Mouse (Mus musculus) mouse embryonic stem cell (cell line): ENCODE data around the gene AI597479.

ENCODE experiments used
- in situ Hi-C, 2 experiments: fragments of 300-500 bp; cut with MboI; formaldehyde crosslinking; loops; 1 replicate in 1 of 2; 3 replicates in 1 of 2; pipeline ENCODE4 v1.14.3; 2019 to 2020; ENCODE audit warnings: low sequenced_read_pairs in 2 of 2, low pct_unique_long_range_greater_than_20kb in 1 of 2, mixed read lengths in 1 of 2; ENCODE audit not compliant: unreplicated experiment in 1 of 2

Gene AI597479

GRCm38 (mm10) chr1:43098031-43098984, at the start of gene AI597479, which contains the start of gene Tgfbrap1:
AI597479 (plus strand) TSS chr1:43098710.
Tgfbrap1 (minus strand) TSS chr1:43098637.
- in situ Hi-C loops, result no loop called here

GRCm38 (mm10) chr1:43051903-43052302, 46.6 kb upstream of the AI597479 start:
- in situ Hi-C loops, result loop anchor here in 1 of 2 experiments (10.0 kb wide), 1 partner anchor 127 kb away; no protein-coding TSS in a partner anchor

- in situ Hi-C loops, result no loop called here
Measured at GRCm38 (mm10) chr1:43065615-43066310, 32.7 kb upstream of the AI597479 start.

- in situ Hi-C loops, result no loop called here
Measured at GRCm38 (mm10) chr1:43066573-43066972, 31.9 kb upstream of the AI597479 start.

GRCm38 (mm10) chr1:43067551-43067950, 31.0 kb upstream of the AI597479 start:
- in situ Hi-C loops, result no loop called here

- in situ Hi-C loops, result no loop called here
Measured at GRCm38 (mm10) chr1:43070726-43071125, 27.8 kb upstream of the AI597479 start.

- in situ Hi-C loops, result no loop called here
Measured at GRCm38 (mm10) chr1:43072028-43072427, 26.5 kb upstream of the AI597479 start.

- in situ Hi-C loops, result no loop called here
Measured at GRCm38 (mm10) chr1:43072561-43072960, 25.9 kb upstream of the AI597479 start.

- in situ Hi-C loops, result no loop called here
Measured at GRCm38 (mm10) chr1:43074791-43075190, 23.7 kb upstream of the AI597479 start.

GRCm38 (mm10) chr1:43078124-43078523, 20.4 kb upstream of the AI597479 start:
- in situ Hi-C loops, result no loop called here

- in situ Hi-C loops, result no loop called here
Measured at GRCm38 (mm10) chr1:43082946-43083345, 15.6 kb upstream of the AI597479 start.

- in situ Hi-C loops, result no loop called here
Measured at GRCm38 (mm10) chr1:43090418-43090817, 8.1 kb upstream of the AI597479 start.

GRCm38 (mm10) chr1:43091306-43092055, 7.0 kb upstream of the AI597479 start:
- in situ Hi-C loops, result no loop called here

- in situ Hi-C loops, result no loop called here
Measured at GRCm38 (mm10) chr1:43092056-43093015, 6.2 kb upstream of the AI597479 start.

- in situ Hi-C loops, result no loop called here
Measured at GRCm38 (mm10) chr1:43094206-43094605, 4.3 kb upstream of the AI597479 start.

- in situ Hi-C loops, result no loop called here
Measured at GRCm38 (mm10) chr1:43108729-43109128, 10.2 kb downstream of the AI597479 start.

- in situ Hi-C loops, result no loop called here
Measured at GRCm38 (mm10) chr1:43110556-43110955, 12.0 kb downstream of the AI597479 start.

GRCm38 (mm10) chr1:43112882-43113281, 14.4 kb downstream of the AI597479 start:
- in situ Hi-C loops, result no loop called here
